Mouse (Mus musculus) kidney, adult 2 months (tissue): ENCODE results near the gene Rab3gap1.

Source experiments
- CTCF ChIP-seq: fragments of 200-500 bp; conservative IDR thresholded peaks from 2 replicates; pipeline ENCODE4 v1.5.1; 2011; ENCODE audit warnings: low read depth, mild to moderate bottlenecking, control low read depth, low read length, moderate library complexity, mixed read lengths; ENCODE audit not compliant: insufficient read depth, insufficient read length
- POLR2A ChIP-seq: fragments of 200-500 bp; IDR thresholded peaks from one replicate; pipeline ENCODE4 v1.6.1; 2011; ENCODE audit warnings: low read depth, low read length, control low read depth

GRCm38 (mm10) chr1:127858945-127859648, 9.5 kb upstream of the Rab3gap1 start:
- no peak for TF ChIP-seq POLR2A
- TF ChIP-seq CTCF = no peak
